Mouse (Mus musculus) layer of hippocampus, postnatal 25 days (tissue): ENCODE data around the gene Pex11a. TPM values are rescaled to one million over a fixed set of nuclear protein-coding genes. Genes with fewer than 3 reads are reported as not detected.

ENCODE experiments used
- DNase-seq, 2 experiments: peaks; one replicate each; pipeline ENCODE4 v3.0.0; 2022; ENCODE audit warnings: mixed read lengths in 2 of 2, low spot score in 1 of 2; ENCODE audit errors: extremely low spot score in 1 of 2
- total RNA-seq, 2 experiments: library from RNA; stranded (reverse); gene quantifications; 2 replicates each; pipeline ENCODE4 v1.2.3; 2021

The Pex11a gene
- total RNA-seq, 2 experiments from 2014 or later: 11.5 to 13.5 TPM

DNA sequence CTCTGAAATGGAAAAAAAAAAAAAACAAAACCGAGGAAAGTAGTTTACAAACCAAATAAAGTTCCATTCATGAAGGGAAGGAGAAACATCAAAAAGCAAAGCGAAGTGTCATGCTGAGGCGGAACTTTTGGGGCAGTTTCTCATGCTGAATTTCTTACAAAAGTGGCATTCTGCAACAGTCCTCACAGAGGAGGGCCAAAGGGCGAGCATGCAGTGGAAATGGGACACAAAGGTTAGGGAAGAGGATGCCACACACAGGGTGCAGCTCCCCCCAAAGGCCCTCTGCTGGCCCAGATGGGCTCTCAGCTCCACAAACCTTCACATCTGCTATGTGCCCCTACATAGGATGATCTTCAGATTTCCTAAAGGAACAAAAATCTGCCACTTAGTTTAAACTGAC lies 2.7 kb downstream of the Pex11a start:
- no peak for DNase-seq

DNA sequence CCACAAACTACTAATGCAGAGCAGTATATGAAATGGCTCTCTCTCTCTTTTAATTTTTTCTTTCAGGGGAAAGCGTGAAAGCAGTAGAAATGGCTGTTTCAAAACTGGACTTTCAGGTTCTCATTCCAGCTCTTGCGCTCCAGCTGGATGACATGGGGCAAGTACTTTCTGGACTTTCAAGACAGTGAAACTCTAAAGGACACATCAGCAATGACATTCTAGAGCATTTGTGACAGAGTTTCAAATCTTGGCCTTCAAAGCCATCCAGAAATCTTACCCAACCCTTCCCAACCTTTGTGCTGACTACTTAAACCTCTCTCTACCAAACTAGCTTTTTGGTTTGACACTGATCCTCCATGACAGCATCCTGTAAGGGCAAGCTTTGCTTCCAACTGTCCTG lies 4.0 kb downstream of the Pex11a start:
- DNase-seq: no peak

DNA sequence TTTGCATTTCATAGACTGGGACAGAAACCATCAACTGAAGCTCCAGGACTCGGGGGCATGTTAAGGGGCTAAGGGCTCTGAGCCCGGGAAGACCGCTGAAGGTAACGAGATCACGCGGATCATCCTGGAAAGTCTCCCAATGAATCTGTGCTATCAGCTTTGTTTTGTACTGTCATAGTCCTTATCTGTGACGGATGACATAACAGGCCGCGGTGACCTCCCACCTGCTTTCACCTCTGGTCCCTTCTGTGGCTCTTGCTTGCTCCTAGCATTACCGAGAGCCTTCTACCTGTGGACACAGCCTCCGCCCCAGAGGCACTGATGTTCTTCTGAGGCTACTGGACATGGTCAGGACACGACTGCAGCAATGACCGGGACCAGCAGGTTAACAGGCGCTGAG lies 6.4 kb downstream of the Pex11a start:
- no peak for DNase-seq

DNA sequence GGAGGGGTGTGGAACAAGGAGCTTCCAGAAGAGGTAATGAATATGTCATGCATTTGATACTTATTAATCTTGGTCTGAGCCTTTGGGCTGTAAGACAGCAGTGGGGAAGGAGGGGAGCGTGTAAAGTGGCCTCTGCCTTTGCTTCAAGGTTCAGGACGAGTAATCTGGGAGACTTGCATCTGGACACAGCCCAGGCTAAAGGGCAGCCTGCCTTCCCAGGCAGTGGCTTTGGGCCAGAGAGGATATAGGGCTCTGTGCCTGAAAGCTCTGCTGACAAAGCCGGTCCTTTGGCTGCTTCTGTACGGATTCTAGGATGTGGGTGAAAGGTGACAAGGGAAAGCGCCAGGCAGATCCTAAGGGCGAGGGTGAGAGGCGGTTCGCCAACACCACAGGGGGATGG lies 8.4 kb downstream of the Pex11a start:
- no peak for DNase-seq

DNA sequence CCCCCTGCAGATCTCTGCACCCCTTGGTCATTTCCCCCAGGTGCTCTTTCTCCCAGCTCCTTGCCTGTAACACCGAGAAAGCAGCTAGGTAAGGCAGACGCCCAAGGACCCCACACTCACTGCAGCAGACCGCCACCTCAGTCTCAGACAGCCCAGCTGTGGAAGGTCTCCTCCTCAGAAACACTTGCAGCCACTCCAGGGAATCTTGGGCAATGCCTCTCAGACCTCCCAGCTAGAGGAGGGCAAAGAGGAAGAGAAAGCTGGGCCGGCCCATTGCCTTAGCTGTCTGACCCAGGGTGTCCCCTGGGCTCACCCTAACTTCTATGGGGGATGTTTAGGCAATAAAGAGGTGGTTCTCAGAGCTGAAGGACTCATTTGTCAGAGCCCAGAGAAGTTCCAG lies 10.3 kb downstream of the Pex11a start, which contains the start of gene Plin1:
TSS of gene Plin1 (minus strand) at position 282 of the 400 bp plus-strand sequence.
- no peak for DNase-seq

DNA sequence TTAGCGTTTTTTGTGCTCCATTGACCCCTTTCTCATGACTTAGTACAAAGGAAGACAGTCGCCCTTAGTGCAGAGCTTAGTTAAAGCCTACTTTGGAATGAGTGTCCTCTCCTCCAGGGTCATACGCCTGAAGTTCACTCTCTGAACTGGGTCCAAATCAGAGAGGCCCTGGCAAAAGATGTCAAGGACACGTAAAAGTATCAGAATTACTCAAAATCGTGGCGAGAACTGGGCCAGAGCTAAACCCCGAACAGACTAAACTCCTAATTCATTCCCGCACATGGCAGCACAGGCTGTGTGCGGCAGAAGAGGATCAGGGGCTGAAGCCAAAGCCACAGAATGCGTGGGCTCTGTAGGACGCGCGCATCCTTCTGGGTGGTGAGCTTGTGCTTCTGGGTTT lies 11.5 kb downstream of the Pex11a start:
- DNase-seq: no peak

DNA sequence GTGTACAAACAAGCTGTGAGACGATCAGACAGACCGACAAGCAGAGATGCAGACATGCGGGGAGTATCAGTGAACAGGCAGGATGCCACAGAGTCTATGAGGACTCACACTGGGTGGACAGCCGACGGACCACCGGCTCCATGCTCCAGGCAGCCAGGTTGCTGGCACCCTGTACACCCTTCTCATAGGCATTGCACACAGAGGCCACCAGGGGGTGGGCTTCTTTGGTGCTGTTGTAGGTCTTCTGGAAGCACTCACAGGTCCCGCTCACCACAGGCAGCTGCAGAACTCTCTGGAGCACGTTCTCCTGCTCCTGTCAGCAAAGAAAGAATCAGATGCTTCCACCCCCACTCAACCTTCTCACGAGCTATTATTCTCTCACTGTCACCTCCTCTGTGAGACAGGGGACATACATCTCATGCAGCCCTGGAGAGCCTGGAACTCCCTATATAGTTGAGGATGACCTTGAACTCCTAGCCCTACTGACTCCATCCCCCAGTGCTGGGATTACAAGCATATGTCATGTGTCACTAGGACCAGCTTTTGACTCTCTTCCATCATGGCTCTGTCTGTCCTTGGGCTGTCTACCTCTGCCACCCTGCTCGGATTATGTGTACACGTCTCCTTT lies 13.1 kb downstream of the Pex11a start:
- no peak for DNase-seq

DNA sequence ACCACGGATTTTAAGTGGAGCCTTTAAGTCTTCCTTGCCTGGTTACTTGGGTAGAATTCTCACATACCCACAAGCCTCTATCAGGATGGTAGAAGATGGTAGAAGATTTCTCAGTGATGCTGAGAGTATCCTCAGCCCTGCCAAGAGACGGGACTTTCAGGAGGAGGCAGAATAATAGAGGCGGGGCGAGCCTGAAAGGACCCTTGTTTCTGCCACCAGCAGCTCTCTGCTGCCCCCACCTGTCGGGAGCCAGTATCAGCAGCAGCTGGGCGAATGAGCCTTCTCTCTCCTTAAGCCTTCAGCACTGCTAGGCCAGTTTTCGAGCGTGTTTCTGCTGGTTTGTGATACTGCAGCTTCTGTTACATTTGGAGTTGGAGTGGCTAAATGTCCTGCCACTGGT lies 13.8 kb downstream of the Pex11a start:
- DNase-seq: peak; percentile 40 to 78

DNA sequence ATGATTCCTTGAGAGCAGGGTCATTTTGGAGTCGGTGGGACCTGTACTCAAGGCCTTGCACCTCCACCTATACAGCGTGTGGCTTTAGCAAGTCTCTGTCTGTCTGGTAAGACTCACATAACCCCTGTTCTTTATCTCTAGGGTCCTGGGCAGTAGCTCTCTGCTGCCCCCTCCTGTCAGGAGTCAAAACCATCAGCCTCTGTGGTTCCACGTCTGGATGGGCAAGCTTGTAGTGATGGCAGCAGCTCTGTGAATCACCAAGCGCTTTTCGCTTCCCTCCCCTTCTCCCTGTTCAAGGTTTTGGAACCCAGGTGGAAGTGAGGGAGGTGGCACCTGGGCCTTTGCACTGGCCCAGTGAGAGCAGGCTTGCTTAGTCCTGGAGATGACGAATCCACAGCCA lies 14.7 kb downstream of the Pex11a start:
- DNase-seq: peak; percentile 35 to 66

DNA sequence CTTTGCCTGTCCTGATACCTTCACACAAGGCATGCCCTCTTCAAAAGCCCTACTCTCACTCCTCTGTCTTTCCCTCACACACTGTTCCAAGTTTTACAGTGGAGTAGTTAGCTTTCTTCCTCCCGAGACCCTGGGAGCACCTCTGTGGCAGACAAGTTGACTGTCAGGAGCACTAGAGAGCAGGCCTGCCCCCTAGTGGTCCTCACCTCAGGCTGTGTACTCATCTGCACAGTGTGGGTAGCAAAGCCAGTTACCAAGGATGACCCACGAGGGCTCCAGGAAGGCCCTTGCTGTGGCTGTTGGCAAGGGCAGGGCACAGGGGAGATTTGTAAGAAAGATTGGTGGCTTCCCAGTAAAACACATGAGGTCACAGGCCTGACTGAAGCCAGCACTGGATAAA lies 15.8 kb downstream of the Pex11a start:
- peak in 1 of 2 experiments; percentile 67 for DNase-seq

DNA sequence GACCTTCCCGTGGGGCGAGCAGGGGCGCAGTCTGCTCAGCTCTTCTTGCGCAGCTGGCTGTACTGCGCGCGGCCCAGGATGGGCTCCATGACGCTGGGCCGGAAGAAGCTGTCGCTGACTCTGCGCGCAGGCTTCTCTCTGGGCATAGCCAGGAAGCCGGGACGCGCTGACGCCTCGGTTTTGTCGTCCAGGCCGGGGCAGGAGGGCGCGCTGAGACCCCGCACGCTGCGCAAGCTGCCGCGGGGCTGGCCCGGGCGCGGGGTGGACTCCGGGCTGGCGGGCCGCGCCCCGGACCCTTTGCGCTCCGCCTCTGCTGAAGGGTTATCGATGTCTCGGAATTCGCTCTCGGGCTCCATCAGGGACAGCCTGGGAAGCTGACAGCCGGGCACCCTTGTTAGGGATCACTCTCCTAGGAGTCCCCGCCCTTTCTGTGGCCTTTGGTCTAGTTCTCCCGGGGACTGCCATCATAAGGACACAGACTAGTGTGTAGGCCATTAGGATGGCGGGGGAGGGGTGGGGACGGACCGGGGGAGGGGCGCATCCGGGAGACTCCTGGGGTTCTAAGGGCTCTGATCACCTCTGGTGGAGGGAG lies 21.4 kb downstream of the Pex11a start:
- DNase-seq: peak; percentile 33 to 50

DNA sequence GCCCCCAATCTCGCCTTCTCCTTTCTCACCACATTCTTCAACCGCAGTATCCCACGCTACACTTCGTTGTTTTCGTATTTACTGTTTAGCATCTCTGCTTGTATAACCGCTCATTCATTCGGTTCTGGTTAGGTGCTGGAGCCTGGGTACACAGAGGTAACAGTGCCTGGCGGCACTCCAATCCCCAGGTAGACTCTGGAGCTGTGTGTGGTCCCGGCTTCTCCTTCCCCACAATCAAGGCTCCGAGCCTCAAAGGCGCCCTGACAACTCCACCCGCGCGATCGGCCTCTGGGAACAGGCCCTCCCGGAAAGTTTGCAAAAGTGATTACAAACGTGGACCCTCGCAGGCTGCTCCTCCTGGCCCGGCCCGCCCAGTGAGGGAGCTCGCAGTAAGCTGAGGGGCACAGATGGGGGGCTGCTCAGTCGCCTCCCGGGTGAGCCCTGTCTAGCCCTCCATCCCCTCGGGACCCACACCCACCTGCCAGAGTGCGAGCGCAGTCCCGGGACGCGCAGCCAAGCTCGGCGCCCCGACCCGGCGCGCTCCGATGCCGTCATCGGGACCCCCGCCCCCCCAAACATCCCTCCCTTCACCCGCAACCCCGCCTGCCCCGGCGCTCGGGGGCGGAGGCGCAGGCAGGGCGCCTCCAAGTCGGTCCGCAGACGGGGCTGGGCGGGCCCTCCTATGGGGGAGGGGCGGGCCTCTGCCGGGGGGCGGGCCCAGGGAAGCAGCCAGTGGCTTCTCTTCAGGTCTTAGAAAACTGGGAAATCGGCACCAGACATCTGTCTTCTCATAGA lies 27.5 kb downstream of the Pex11a start, which contains the start of gene Kif7:
TSS of gene Kif7 (minus strand) at position 534 of the 795 bp plus-strand sequence.
- DNase-seq: peak in 1 of 2 experiments; percentile 31

DNA sequence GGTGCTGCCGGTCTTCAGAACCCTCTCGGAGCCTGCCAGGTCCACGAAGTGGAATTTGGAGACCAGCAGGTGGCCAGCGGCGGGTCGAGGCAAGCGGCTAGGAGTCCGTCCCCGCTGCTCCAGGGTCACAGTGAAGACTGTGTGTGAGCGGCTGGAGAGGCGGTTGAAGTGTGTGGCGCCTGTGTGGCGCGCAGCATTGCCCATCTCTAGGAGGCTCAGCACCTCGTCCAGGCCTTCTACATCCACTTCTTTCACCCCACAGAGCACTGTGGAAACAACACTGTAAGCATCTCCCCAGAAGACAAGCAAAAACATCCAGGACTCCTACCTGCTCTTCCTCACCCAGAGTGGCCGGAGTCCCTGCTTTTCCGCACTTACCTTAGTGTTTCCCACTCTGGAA lies 32.1 kb downstream of the Pex11a start:
- no peak for DNase-seq

DNA sequence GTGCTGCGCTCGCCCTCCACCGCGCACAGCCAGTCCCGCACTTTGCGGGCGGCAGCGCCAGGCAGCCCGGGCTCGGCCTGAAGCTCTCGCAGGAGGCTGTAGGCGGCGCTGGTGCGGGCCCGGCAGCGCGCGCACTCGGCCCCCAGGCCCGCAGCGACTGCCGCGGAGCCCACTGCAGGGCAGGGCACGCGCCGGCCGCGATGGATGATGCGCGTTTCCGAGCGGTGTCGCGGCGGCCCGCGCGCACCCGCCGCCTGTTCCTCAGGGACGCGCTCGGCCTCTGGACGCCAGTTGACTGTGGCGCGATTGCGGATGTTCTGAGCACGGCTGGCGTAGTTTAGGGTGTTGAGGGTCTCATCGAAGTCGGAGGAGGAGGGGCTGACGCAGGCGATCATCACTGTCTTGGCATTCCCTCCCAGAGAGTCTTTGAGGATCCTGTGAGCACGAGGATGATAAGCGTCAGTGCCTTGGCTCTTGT lies 32.8 kb downstream of the Pex11a start:
- peak; percentile 36 to 57 for DNase-seq

DNA sequence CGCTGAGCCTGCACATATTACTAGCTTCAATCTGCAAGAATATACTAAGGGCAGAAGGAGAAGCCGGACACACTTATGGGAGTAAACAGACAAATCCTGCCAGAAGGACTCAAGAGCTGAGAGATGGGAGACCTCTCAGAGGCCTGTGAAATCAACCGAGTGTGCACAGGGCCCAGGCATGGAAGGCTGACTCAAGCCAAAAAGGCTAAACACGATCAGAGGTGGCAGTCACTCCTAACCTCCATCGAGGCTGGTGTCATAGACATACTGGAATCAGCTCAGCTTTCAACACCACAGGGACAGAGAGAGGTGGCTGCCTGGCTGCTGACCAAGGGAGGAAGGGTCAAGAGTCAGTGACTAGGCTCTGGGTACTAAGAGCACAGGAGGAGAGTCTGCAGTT lies 37.7 kb downstream of the Pex11a start:
- no peak for DNase-seq

DNA sequence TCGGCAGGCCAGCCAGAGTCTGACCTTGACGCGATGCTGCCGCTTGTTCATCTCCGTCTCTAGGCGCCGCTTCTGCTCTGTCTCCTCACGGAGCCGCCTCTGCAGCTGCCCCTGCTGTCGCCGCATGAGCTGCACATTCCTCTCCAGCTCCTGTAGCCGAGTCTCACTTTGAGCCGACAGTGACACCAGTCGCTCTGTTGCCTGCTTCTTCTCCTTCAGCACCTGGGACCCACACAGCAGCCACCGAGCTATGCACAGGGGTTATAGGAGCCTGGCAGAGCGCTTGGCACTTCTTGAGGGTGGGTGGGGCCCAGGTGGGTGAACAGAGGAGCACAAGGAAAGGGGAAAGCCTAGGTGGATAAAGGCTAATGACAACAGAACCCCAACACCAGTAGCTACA lies 40.2 kb downstream of the Pex11a start:
- DNase-seq: no peak

DNA sequence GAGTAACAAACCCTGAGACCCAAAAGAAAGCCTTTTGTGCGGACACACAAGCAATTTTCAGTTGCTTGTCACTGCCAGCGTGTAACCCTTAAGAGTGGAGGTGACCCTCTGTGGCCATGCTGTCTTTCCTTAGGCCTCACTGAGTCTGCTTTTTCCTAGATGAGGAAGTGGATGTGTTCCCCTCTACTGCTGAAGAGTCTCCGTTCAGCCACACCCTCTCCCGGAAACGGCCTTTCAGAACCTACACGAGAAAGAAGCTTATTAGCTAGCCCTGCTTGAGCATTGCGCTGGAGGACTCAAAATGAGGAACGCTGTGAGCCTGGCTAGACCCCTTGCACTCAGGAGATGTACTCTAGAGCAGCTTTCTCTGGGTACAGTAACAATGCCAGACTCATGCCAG lies 46.4 kb downstream of the Pex11a start:
- no peak for DNase-seq
